Mouse (Mus musculus) brain, embryonic 14.5 days (tissue): Measurements from ENCODE around the gene Xpo1.

Experiments
- CTCF ChIP-seq: fragments of 200-500 bp; IDR thresholded peaks from 2 replicates; pipeline ENCODE4 v1.5.1; 2012; ENCODE audit warnings: inconsistent platforms, mild to moderate bottlenecking, moderate library complexity, borderline replicate concordance; ENCODE audit not compliant: insufficient read depth, insufficient read length; ENCODE audit errors: extremely low read depth
- POLR2A ChIP-seq: fragments of 200-500 bp; IDR thresholded peaks from 2 replicates; pipeline ENCODE4 v1.6.1; 2012; ENCODE audit warnings: mild to moderate bottlenecking, inconsistent platforms, borderline replicate concordance; ENCODE audit not compliant: poor library complexity, insufficient read depth, insufficient read length, severe bottlenecking; ENCODE audit errors: extremely low read depth

DNA sequence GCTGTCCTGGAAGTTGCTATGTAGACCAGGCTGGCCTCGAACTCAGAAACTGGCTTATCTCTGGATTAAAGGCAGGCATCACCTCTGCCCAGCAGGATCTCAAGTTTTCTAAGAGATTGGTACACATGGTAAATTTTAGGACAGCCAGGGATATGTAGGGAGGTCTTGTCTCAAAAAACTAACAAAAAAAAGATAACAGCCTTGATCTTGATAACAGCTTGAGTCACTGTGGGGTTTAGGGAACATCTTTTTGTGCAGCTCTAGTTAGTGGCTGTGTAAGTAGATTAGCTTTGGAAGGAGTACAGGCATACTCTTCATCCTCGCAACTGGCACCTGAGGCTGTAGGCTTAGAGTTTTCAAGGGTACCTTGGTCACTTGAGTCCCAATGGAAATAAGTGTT, 41.5 kb downstream of the Xpo1 start:
- TF ChIP-seq CTCF (no peak), POLR2A (no peak)
